Mouse (Mus musculus) left cerebral cortex, postnatal 36 days (tissue): Measurements from ENCODE around the gene Olfr1163. TPM values are rescaled to one million over a fixed set of nuclear protein-coding genes. Genes with fewer than 3 reads are reported as not detected.
"Not testable (repeated sequence)": the region's sequence is repeated elsewhere in the genome, so short reads cannot be mapped to it uniquely, and the experiment has no call there.

Source experiments
- DNase-seq, 2 experiments: peaks; one replicate each; pipeline ENCODE4 v3.0.0; 2021 to 2022; ENCODE audit warnings: low spot score in 2 of 2, mixed read lengths in 1 of 2
- intact Hi-C: fragments of 180-260 bp; cut with DNase I; formaldehyde crosslinking; loops from one replicate; pipeline ENCODE4 v1.15.1; 2025
- total RNA-seq, 2 experiments: library from RNA; stranded (reverse); gene quantifications; 2 replicates each; pipeline ENCODE4 v1.2.3; 2021

Gene Olfr1163
- not detected for total RNA-seq

DNA sequence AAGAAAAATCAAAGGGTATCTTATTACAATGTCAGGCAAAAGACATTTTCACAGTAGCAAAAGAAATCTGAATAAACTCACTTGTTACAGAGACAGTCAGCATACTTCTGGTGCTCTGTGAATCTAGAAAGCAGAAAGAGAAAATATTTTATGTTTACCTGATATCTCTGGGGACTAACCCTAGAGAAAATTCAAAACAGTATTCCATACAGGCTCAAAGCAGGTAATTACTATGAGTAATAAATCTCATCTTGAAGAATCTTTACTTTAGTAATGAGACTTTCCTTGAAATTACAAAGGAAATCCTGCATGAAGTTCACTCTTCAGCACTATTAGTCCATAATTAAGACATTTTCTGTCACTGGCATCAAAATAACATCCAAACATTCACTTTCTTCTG lies at the start of gene Olfr1163:
Olfr1163 (minus strand) TSS at position 101 of the 400 bp plus-strand sequence.
- intact Hi-C loops: no loop called here
- DNase-seq: no peak

DNA sequence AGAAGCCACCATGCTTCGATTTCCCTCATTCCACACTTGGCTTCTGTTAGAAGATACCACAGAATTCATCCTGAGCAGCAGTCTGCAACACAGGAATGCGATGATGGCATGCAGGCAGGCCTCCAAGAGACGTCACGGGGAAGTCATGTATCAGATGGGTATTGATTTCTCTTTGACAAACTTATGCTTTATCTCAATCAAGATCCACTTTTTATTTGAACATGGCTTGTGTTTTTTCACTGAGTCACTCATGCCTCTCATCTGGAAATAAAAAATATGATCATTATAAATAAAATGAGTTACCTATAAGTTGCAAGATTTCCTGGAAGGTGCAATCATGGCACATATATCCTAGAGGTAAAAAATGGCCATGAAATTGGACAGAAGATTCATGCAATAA lies 22.2 kb upstream of the Olfr1163 start, which contains the start of gene Olfr1164:
Olfr1164 (minus strand) TSS at position 101 of the 400 bp plus-strand sequence.
- DNase-seq: no peak
- intact Hi-C loops: no loop called here

DNA sequence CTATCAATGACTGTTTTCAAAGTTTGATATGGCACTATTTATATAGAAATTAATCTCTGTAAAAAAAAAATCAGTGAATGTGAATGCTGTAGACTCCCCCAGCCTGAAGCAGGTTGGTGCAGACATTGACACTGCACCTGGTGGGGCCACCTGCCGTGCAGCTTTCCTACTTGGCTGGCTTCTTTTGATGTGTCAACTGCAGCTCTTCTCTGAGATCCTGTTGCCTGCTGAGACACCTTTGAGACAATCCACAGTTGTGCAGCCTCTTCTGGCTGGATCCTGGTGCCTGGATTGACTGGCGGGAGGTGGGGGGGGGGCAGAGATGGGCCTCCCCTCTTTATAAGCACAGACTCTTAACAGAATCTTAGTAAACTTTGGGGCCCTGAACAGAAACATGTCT lies 8.0 kb downstream of the Olfr1163 start:
- intact Hi-C loops: no loop called here
- no peak for DNase-seq

DNA sequence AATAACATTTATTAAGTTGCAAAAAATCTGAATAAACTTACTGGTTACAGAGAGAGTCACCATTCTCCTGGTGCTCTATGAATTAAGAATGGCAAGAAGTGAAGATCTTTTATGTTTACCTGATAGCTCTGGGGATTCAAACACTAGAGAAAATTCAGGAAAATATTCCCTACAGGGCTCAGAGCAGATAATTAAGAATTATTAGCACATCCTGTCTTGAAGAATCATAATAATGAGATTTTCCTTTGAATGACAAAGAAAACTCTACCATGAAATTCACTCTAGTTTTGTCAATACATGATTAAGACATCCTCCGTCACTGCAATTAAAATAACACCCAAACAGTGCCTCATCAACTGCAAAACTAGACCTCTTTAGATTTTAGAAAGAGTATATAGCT lies 20.6 kb downstream of the Olfr1163 start, which contains the start of gene Olfr1162:
Olfr1162 (minus strand) TSS at position 101 of the 400 bp plus-strand sequence.
- intact Hi-C loops: no loop called here
- no peak for DNase-seq

DNA sequence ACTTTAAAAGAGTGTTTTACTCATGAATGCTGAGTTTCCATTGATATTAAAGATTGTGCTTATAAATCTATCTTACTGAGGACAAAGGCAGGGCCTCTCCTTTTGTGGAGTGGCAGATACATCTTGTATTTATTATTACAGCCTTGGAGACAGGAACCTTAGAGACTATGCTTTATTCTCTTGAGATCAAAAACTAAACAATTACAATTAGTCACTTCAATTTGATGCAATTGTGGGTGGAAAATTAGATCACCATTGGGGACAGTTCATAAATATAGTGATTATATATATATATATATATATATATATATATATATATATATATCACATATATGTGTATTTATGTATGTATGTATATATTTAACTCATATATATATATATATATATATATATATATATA lies 34.0 kb downstream of the Olfr1163 start, which contains the start of gene Olfr73:
Olfr73 (minus strand) TSS at position 101 of the 400 bp plus-strand sequence.
- DNase-seq: no peak
- intact Hi-C loops: no loop called here

DNA sequence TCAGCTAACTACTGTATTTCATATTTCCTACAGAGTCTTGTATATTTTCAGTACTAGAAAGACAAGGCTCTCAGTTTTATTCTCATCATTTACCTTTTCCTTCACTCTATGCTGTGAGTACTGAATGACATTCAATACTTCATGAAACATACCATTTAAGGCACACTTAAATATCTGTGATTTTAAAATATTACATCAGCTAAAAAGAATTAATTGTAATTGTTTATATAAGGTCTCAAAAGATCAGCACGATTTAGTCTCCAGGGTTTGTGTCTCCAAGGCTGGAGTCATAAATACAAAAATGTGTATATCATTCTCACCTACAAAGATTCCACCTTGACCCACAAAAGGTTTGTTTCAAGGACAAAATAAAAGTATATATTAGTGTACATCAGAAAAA lies 49.2 kb downstream of the Olfr1163 start, which contains the start of gene Olfr1161:
Olfr1161 (plus strand) TSS at position 301 of the 400 bp plus-strand sequence.
- DNase-seq, intact Hi-C loops: not testable (repeated sequence)

Other genes with a start within 250 kb of the Olfr1163 start
- gene Olfr1148, start 241.3 kb downstream of the Olfr1163 start, total RNA-seq: not detected
- gene Olfr1150-ps1, start 227.8 kb downstream of the Olfr1163 start, total RNA-seq: not detected
- not detected for gene Olfr1151, start 216.0 kb downstream of the Olfr1163 start, total RNA-seq
- not detected for gene Olfr1152, start 205.3 kb downstream of the Olfr1163 start, total RNA-seq
- gene Olfr1153, start 176.9 kb downstream of the Olfr1163 start, total RNA-seq: not detected
- gene Olfr1154, start 166.7 kb downstream of the Olfr1163 start, total RNA-seq: not detected
- not detected for gene Olfr1155, start 126.7 kb downstream of the Olfr1163 start, total RNA-seq
- gene Olfr1156, start 118.7 kb downstream of the Olfr1163 start, total RNA-seq: not detected
- gene Olfr1157, start 103.5 kb downstream of the Olfr1163 start, total RNA-seq: not detected
- gene Olfr74, start 97.2 kb downstream of the Olfr1163 start, total RNA-seq: not detected
- not detected for gene Olfr1158, start 81.7 kb downstream of the Olfr1163 start, total RNA-seq
- gene Olfr1160, start 63.6 kb downstream of the Olfr1163 start, total RNA-seq: not detected
- gene Olfr1161, start 49.1 kb downstream of the Olfr1163 start, total RNA-seq: not detected
- gene Olfr73, start 34.1 kb downstream of the Olfr1163 start, total RNA-seq: not detected
- gene Olfr1162, start 20.7 kb downstream of the Olfr1163 start, total RNA-seq: not detected
- gene Olfr1164, start 22.1 kb upstream of the Olfr1163 start, total RNA-seq: not detected
- not detected for gene Olfr1166, start 56.4 kb upstream of the Olfr1163 start, total RNA-seq
- not detected for gene Olfr1167, start 83.4 kb upstream of the Olfr1163 start, total RNA-seq
- gene Olfr1168, start 110.0 kb upstream of the Olfr1163 start, total RNA-seq: not detected
- not detected for gene Olfr1170, start 156.5 kb upstream of the Olfr1163 start, total RNA-seq
- gene Olfr1173, start 208.0 kb upstream of the Olfr1163 start, total RNA-seq: not detected
- not detected for gene Olfr1174-ps, start 243.3 kb upstream of the Olfr1163 start, total RNA-seq